Mouse (Mus musculus) thymus, adult 18-20 months (tissue): ENCODE results near the gene Mtcl1.
"Not testable (repeated sequence)": the region's sequence is repeated elsewhere in the genome, so short reads cannot be mapped to it uniquely, and the experiment has no call there.

ENCODE experiments used
- DNase-seq, 2 experiments: peaks; one replicate each; pipeline ENCODE4 v3.0.0; 2022; ENCODE audit warnings: mixed read lengths in 2 of 2

Gene Mtcl1

DNA sequence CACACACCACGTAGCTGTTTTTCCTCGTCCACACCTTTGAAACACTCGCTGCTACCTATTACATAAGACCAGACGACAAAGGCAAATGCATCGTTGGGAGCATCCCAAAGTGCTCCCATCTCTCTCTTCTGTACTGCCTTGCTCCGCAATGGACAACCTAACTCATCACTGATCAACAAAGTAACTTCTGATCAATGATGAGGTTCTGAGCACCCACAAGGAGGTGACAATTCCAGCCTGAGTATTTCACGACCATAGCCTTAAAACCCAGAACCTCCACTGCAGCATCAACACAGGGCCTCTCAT is 2.6 kb downstream of the Mtcl1 start:
- DNase-seq: no peak

DNA sequence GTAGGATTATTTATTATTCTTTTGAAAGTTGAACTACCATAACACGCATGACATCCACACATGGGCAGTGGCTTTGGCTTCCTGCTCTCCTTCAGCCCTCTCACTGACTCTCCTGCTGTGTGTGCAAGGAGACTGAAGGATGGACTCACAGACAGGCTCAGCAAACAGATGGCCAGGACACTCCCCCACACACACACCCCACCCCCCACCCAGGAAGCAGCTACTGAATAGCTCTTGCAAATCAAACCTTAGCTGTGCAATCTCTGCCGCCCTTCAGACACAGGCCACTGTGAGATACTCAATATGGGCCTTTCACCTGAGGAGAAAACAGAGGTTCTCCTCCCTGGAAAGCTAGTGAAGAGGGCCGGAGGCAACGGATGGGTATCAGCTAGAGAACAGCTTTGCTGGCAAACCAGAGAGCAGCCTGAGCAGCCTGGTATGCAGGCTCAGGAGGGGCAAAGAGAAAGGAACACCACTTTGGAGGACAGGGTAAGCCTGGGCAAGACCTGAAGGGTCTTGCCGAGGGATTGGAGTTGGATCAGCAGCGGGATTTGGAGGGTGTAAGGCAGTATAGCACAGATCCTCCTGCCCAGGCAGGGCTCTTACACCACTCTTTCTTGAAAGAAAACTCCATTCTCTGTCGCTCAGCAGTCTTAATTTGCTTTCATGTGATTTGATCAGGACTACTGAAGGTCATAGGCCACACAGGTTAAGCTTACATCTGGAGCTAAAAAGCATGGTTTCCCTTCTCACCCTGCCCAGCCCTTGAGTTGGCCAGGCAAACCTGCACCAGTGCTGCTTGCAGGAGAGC is 3.1 kb downstream of the Mtcl1 start:
- no peak for DNase-seq

DNA sequence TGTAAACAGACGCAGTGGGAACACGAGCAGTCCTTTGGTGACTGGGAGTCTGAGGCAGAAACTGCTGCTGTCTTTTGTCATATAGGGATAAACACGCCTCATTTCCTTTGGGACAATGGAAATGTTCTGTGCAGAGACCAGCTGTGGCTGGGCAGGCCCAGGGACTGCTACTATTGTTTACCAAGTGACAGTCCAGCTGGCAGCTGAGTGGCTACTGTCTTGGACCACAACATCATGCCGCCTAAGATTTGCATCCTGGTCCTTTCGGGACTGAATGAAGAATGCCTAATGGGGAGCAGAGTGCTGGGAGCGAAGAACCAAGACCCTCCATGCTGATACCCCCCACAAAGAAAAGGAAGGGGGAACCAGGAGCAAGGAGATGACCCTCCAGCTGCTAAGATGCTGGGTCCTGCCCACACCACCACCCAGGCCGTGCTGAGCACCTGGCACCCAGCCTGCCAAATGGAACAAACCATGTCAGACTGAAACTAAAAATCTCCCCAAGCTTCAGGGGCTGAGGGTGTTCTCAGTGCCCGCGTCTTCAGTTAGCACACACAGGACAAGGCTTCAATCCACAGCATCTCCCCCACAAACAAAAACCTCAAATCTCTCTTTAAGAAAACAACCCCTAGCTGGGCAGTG is 5.4 kb downstream of the Mtcl1 start:
- DNase-seq: no peak

DNA sequence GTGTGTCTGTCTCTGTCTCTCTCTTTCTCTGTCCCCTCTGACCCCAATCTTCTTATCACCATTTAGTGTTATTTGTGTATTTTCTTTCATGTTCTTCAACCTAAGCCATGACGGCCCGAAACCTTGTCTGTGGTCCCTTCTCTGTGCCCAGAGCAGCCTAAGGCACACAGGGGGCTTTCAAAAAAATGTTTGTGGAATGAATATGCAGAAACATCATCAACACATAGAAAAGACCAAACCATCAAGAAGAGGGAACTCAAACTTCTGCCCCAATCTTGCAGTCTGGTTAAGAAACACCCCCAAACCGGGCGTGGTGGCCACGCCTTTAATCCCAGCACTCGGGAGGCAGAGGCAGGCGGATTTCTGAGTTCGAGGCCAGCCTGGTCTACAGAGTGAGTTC is 9.7 kb downstream of the Mtcl1 start:
- DNase-seq: no peak

DNA sequence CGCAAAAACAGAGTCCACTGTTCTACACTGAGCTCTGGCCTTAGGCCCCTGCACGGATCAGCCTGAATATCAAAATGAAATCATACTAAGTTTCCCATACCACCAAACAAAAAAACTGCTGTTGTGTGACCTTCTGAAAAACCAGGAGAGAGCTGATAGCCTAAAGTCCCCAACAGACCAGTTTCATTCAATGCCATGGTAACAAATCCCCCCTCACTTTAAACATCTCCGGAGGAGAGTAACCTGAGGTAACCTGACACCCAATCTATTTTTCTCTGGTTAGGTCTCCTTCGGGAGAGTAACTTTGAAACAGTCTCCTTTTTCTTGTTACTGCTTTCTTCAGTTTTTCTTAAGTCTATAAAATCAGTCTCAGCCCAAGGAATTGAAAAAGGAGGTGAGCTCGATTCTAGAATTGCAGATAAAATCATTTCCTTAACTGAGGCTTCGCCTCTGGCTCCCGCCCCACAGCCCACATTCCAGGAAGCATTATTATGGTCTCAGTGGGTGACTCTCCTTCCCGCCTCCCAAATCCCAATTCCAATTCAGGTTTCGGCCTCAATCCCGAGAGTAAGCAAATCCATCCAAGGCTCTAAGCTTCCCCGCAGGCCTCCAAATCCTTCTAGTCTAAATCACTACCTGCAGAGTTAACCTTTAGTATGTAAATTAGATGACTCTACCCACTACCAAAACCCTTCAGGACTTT is 10.3 kb downstream of the Mtcl1 start:
- DNase-seq: no peak

DNA sequence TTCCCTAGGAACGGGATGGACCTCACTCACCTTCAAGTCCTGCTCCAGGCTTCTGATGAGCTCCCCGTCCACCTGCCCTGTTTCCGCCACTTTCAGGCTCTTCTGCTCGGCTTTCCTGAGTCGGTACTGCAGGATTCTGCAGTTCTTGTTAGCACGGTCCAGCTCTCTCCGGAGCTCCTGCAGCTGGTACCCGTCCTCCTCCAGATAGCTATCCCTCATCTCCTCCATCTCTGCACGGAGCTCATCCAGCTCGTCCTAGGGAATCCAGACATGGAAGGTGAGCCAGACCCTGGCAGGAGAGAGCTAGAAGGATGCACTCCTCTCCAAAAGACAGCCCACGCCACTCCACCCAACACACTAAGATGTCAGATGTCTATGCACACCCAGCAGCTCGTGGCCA is 11.4 kb downstream of the Mtcl1 start:
- no peak for DNase-seq

DNA sequence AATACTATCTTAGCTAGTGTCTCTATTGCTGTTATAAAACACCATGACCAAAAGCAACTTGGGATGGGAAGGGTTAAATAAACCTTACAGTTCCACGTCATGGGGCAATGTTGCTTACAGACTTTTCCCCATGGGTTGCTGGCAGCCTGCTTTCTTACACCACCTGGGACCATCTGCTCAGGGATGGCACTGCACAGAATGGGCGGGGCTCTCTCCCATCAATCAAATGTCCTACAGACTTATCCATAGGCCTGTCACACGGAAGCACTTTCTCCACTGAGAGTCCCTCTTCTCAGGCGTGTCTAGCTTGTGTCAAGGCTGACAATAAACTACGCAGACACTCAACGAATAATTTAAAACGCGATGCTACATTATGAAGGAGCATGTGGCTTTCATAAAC is 12.7 kb downstream of the Mtcl1 start:
- DNase-seq: no peak

DNA sequence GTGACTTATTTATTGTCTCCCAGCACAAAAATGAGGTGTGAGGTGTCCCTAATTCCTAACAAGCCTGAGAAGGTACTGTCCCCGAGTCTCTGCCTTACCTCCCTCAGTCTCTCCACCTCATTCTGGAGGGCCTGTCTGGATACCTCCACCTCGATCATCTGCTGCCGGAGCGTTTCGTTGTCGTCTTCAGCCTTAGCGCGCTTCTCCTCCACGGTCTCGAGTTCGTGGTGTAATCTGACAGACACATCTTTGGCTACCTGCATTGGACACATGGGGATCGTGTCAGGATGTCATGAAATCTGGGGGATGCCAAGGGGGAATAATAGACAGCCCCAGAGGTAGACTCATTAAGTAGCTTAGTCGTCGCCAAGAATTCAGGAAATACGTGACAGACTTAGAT is 13.6 kb downstream of the Mtcl1 start:
- no peak for DNase-seq

DNA sequence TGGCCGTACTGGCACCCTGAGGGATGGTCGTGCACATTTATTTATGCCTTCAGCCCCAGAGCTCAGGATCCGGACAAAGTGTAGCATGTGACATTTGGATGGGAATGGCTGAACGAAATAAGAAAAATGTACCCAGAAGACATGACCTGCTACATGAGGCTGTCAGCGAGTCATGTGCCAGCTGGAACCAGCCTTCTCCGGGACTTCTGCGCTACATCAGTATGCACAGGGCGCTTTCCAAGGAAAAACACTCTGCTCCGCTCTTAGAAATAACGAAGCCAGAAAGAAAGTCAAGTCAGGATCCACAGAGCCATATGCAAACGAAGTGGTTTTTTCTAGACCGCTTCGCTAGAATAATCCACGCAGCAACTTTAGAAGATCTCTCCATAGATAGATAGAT is 14.5 kb downstream of the Mtcl1 start:
- no peak for DNase-seq

DNA sequence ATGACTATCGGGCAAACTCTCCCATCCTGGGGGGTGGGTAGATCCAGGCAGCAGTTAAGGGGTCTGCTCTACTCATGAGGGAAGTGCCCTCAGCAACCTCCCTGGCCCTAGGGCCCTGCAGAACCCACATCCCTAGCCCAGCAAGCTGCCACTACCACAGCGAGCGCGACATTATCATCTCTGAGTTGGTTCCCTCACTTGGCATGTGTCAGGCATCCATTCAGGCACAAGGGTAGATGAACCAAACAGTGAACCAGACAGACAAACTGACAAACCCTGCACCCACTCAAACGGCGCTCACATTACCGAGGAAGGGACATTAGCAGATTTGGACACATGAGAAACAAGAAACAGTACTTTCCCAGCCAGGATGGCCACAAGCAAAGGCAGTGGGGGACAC is 15.0 kb downstream of the Mtcl1 start:
- no peak for DNase-seq

DNA sequence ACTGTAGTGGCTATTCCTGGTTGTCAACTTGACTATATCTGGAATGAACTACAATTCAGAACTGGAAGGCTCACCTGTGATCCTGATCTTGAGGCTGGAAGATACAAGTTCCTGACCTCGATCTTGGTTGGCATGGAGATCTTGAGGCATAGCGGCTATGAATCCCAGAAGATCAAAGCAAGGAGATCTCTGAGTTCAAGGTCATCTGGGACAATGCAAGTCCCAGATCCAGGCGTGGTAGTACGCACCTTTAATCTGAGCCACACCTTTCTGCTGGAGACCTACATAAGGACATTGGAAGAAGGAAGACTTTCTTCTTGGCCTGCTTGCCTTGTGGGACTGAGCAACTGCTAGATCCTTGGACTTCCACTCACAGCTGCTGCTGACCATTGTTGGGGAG is 24.9 kb downstream of the Mtcl1 start:
- DNase-seq: not testable (repeated sequence)

DNA sequence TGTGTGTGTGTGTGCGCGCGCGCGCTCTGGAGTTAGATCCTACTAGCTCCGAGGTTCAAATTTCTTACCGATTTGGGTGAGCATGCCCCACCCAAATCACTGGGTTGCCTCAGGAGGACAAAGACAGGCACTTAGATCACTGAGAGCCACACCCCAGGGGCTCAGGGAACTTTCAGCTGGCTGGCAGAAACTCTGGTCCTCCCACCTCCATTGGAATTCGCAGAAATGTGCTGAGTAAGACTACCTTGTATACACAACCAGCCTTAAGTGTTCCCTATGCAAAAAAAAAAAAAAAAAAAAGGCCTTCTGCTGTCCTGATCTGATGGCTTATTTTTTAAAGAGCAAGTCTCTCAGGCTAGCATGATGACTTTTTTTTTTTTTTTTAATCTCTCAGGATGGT is 30.1 kb downstream of the Mtcl1 start:
- DNase-seq: no peak

DNA sequence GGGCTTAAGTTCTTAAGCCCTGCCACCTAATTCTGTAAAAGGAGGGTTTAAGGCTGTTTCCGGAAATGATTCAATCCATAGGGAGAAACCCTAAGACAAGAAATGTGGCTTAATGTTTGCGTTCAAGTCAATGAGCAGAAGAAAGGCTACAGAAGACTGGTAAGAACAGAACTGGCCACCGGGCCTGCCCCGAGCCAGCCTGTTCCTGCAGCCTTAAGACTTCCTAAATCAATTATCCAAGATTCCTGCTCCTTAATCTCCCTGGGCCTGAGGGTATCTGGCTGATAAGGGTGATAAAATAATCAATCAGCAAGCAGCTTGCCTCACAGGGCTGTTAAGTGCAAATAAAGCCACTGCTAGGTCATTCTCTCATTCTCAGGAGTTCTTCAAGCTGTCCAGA is 31.8 kb downstream of the Mtcl1 start:
- DNase-seq: no peak

DNA sequence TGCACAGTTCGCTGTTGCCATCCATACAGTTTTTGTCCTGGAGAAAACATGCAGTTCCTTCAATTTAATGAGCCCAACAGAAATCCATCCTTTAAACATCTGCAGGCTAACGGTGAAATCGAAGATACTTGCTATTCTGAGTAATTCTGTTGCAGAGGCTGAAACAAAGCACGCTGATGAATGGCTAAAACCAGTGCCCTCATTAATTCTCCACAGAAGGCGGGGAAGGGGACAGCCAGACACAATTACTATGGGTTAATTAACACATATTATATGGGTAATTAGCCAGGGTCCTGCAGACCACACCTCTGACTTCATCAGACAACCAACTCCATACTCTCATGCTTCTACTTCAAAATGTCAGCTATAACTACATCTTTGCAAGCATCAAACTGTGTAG is 32.2 kb downstream of the Mtcl1 start:
- DNase-seq: no peak

DNA sequence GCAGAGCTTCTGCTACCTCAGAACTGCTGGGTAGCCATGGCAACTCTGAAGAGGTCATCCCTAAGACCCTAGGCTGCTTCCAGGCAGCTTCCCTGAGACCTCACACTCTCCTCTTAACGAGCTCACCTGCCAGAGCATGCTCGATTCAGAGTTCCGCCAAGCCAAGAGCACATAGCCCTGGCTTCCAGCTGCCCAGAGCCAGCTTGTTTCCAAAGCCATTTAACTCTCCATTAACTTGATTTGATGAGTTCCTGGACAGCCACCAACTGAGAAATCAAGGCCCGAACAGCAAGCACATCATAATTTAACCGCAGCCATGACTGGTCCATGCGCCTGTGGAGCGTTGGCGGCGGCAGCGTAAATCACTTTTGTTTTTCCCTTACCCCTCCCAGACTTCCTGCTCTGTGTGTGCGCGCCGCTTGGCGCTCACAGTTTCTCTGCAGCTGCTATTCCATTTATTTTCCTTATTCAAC is 32.7 kb downstream of the Mtcl1 start:
- no peak for DNase-seq

DNA sequence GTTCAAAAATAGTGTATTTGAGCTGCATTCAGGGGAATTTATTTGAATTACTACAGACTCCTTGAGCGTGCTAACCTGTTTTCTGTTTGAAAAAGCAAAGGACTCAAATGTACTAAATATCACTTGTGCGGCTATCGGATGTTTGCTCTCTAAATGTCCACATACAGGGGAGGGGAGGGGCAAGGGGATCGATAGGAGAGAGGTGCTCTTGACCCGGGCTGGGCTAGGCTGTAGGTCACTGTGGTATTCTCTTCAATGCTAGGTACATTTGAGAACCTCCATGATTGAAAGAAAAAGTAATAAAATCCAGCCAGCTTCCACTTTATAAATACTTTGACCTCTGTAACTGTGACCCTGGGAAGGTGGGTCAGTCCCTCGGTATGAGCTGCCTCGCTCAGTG is 33.1 kb downstream of the Mtcl1 start:
- DNase-seq: no peak

DNA sequence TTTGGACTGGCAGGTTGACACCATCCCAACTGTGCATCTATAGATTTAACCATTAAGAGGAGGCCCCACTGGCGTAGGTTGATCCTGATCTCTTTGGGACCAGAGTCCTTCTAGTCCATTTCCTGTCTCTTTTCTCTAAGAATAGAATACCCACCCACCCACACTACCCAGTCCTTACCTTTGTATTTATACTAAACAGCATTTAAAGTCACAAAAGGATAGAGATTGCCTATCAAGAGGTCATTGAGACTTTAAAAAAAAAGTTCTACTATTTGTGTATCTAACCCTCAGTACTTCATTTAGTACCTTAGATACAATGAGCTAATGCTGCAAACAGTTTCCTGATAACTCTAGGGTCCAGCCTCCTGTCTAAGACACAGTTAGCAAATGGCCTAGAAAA is 35.2 kb downstream of the Mtcl1 start:
- no peak for DNase-seq

DNA sequence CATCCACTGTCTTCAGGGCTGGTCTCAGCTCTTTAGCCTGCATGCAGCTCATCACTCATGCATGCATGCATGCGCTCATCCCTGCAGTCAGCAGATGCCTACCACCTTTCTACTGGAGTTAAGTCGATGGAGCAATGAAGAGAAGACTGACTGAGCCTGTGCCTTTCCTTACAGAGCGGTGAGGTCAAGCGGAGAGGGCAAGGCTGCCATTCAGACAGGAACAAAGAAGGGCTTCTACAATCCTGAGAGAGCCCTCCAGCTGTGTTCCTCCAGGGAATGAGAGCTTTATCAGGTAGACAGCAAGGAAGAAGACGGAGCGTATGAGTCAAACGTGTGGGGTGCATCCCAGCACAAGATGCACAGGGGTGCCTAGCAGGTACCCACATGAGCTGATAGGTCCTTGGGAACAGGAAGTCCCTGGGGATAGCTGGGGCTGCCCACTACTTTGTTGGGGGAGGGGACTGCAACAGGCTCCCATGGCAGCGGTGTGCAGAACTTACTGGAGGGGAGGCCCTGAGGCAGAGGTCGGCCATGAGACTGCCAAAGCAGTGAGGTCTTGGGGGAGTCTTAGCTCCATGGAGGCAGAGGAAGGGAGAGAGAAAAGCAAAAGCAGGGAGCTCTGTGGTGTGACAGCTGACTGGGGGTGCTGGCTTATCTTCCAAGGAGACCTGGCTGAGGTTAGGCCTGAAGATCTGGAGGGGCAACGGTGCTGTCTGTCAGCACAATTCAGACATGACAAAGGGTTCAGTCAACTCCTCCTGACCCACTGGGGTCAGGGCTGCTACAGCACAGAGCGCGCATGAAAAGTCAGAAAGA is 37.2 kb downstream of the Mtcl1 start:
- DNase-seq: no peak

DNA sequence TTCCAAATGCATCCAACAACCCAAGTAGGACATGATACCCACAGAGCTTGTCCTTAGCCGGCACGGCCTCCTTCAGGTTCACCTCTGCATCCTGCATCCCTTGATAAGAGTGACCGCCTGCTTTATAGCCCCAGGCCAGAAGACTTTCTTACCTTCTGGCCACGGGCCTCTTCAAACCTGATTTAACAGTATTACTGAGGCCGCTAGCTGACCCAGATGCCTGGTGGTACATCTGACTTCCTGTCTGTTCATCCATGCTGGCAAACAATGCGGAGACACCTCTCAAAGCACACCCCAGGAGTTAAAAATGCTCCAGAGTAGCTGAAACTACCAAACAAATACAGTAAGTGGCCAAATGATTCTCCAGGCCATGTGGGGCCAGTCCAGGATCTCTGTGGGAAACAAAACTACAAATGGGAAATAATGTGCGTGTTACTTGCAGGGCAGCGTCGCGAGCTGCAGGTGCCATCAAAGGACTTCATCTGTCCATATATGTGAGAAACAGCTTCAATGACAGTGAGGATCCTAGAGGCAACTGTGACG is 38.6 kb downstream of the Mtcl1 start:
- DNase-seq: no peak

DNA sequence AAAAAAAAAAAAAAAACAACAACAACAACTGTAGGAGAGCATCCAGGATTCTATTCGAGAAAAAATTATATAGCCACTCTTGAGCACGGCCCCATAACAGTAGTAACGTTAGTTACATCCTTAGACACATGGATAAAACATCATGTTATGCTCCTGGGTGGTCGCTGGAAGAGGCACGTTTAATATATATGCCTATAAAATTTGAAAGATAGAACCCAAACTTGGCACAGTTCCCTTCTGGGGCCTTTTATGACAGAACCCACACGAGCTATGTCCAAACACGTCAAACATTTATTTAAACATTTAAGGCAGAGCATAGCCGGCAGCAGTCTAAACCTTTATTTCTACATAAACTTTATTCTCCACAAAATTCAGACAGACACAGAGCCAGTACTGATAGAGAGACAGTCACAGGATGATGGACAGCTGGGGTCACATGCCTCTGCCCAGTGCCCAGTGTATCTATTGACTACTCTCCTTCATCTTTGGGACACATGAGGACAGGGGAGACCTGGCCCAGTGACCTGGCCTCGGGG is 40.4 kb downstream of the Mtcl1 start:
- DNase-seq: no peak

DNA sequence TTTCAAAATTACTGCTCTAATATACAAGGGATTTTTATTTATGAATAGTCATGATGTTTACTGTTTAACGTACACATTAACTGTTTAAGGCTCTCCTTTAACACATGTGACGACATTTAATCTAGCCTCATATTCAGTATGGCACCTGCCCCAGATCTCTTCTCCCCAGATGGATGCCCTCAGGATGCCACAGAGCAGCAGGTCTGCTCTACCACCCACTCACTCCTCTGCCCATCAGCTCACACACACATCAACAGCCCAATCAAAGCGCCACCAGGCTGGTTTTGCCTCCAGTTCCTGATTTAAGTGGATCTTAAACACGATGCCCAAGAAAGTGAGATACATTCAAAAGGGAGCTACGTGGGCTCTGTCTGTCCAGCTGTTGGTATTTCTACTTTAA is 41.1 kb downstream of the Mtcl1 start:
- DNase-seq: no peak

DNA sequence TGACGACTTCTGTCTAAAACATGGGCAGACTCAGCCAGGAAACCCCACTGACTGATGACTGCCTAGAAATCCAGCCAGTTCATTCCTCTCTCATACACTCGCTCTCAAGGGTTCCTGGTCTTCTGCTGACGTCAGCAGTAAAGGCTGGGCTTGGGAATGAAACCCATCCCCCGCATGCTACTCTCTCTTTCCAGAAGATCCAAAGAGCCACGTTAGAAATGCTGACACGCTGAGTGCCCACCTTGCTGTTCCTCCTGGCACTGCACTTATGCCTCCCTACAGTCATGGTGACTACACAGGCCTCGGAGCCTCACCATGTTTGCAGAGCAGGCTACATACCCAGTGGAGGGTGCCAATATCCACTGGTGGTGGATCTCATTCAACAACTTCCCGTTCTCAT is 41.7 kb downstream of the Mtcl1 start:
- DNase-seq: no peak

DNA sequence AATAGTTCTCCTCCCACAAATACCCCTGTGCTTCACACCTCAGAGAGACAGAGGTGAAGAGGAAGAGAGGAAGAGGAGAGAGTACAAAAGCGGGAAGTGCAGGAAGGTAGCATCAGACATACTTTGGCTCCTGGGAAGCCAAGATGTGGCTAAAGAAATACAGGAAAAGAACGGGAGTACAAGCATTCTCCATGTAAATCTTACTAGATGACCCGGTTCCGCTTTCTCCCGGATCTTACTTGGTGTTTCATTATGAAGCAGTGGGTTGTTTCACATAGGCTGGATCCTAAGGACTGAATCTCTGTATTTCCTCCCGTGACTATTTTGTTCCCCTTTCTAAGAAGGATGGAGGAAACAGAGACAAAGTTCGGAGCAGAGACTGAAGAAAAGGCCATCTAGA is 43.9 kb downstream of the Mtcl1 start:
- no peak for DNase-seq
